Mouse (Mus musculus): ENCODE measurements around the gene Clcnkb.

Gene Clcnkb

DNA sequence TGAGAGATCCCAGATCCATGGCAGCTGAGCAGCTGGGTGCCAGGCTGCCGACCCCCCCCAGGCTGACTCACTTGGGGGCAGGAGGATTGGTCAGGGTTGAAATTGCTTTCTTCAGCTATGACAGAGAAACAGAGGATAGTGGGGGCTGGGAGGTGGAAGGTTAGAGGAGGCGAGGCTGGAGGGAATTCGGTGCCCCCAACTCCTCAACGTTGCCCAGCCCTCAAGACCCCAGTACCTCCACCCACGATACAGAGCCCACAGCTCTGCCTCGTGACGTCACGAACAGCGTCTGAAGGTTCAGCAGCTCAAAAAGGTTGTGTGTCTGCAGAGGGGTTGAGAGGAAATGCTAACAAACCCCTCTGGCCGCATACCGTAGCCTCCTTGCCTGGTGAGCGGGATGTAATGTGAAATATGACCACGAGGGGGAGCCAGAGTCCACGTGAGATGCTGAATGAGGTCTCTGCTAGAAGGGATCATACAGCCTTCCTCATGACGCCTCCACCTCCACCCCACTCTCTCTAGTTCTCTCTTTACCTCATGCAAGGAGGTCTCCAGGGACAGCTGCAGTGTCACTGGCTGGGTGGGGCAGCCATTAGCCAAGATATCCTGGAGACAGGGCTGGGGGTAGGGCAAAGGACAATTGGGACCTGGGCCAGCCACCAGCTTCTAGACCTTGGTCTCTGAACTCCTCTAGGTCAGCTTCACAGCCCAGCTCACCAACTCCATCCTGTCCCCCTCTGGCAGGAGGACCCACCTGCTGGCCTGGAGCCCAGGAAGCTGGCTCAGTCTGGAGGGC lies 11.1 kb downstream of the Clcnkb start:
- DNase-seq = peak; percentile 82 to 91

GRCm38 (mm10) chr4:141400171-141400570 lies 15.6 kb downstream of the Clcnkb start:
- peak; percentile 76 to 78 for DNase-seq

GRCm38 (mm10) chr4:141398545-141398944 lies 17.3 kb downstream of the Clcnkb start, which contains the start of gene Clcnka:
Gene Clcnka (minus strand): TSS chr4:141398724.
- peak; percentile 61 to 75 for DNase-seq

- no peak for DNase-seq
These were observed 18.0 kb downstream of the Clcnkb start for GRCm38 (mm10) chr4:141397861-141398260.

DNA sequence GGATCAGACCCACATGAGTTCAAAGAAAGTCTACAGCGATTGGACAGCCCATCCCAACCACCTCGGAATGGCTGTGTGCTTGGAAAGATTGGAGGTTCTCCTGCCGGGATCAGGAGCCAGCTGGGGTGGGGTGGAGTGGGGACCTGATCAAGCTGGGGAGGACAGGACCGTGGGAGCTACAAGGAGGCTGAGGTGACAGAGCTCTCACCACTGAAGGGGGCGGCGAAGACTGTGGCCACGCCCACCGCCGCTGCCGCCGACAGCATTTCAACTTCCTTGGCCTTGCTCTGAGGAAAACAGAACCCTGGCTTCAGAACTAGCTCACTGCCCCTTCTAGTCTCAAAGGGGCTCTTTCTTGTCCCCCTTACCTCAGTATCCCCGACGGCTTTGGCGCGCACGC lies 21.1 kb downstream of the Clcnkb start:
- DNase-seq = peak in 1 of 2 experiments; percentile 52

DNA sequence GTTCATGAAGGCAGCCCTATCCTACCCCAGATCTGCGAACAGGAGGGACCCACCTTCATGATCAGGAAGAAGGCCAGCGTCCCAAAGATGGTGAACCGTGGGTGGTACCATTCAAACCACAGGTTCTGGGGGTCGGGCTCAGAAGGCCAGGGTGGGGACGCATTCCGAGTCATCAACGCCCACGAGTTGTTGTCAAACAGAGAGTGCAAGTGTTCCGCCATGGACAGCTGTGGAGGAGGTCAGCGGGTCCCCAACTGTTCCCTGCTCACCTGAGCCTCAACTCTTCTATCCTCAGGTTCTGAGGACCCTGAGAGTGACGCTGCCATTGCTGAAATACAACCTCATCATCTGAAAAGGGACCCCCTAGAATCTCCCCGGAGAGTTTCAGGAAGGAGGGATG lies 24.5 kb downstream of the Clcnkb start:
- no peak for DNase-seq

DNA sequence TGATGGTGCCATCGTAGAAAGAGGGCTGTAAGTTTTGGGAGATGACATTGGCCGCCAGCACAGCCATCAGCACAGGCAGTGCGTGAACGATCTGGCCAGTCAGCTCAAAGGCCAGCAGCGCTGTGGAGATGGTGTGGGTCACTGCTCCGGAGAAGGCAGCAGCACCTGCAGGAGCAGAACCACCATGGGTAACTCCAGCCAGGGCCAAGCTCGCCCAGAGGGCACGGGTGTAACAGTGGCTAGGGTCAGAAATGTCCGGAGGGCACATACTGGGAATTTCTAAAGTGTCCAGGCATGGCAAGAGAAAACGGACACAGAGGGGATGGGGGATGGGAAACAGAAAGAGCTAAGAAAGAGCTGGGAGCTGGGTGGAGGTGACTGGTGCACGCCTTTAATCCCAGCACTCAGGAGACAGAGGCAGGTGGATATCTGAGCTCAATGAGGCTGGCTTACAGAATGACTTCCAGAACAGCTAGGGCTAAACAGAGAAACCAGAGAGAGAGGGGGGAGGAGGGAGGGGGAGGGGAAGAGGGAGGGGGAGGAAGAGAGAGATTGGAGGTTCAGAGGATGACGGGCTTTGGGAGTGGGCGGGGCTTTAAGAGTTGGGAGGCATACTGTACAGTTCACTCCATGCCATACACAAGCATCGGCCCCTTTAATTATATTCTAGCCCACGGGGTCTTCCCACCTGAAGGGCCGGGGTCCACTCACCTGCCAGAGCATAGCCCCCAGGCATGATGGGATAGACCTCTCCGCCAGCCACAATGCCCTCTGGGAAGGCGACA lies 26.3 kb downstream of the Clcnkb start:
- DNase-seq = peak in 1 of 2 experiments; percentile 23

DNA sequence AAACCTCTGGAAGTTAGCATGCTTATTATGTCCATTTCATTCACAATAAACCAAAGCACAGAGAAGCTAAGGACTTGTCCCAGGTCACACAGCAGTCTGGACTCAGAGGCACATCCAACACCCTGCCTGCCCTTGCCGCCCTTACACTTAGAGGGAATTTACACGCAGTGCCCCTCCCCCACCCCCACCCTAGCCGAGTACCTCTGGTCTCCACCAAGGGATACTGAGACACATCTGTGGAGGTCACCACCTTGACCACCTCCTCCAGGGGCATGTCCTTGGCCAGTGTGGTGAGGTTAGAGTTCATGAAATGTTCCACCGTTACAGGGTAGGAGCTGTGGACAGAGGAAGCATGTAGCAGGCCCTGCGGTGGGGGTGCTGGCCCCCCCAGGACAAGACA lies 27.9 kb downstream of the Clcnkb start:
- DNase-seq = no peak

DNA sequence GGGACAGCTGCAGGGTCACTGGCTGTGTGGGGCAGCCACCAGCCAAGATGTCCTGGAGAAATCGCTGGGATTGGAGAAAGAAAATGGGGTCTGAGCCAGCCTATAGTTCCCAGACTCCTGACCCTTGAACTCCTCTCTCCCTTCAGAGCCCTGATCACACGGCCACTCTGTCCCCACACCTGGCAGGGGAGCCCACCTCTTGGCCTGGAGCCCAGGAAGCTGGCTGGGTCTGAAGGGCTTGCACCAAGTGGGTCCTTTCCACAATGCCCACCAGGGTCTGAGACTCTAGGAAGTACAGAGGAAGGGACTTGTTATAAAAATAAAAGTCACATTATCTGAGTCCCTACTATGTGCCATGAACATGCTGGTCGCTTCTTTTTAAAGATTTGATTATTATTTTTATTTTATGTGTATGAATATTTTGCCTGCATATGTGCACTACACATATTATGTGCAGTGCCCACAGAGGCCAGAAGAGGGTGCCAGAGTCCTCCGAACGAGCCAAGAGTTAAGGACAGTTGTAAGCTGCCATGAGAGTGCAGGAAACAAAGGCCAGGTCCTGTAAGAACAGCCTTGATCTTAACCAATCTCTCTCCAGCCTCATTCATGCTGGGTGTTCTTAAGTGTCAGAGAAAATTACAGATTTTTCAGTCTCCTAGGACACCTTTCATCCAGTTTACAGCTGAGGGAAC lies 28.6 kb downstream of the Clcnkb start:
- DNase-seq = peak; percentile 83 to 92

- DNase-seq = no peak
These were observed 29.7 kb downstream of the Clcnkb start for GRCm38 (mm10) chr4:141386150-141386549.

- peak; percentile 55 to 74 for DNase-seq
These were observed 30.5 kb downstream of the Clcnkb start for GRCm38 (mm10) chr4:141385275-141385674.

- peak in 1 of 2 experiments; percentile 37 for DNase-seq
These were observed 33.4 kb downstream of the Clcnkb start for GRCm38 (mm10) chr4:141382406-141382805.

- no peak for DNase-seq
These were observed 36.1 kb downstream of the Clcnkb start for GRCm38 (mm10) chr4:141379674-141380073.

DNA sequence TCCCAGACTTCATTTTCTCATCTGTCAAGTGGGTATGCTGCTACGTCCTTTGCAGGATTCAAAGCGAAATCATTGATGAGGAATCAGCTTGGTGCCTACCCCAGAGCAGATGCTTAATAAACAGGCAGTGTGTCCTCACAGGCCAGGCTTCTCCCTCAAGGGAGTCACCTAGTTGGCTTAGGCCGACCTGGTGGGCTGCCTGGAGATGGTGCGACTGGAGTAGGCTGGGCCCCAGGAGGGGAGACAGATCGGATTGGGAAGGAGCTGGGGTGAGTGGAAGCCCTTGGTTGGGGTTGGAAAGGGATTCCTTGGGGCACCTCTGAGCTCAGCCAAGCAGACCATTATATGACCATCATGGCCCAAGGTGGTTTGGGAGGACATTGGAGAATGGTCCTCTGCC lies 43.4 kb downstream of the Clcnkb start:
- no peak for DNase-seq

DNA sequence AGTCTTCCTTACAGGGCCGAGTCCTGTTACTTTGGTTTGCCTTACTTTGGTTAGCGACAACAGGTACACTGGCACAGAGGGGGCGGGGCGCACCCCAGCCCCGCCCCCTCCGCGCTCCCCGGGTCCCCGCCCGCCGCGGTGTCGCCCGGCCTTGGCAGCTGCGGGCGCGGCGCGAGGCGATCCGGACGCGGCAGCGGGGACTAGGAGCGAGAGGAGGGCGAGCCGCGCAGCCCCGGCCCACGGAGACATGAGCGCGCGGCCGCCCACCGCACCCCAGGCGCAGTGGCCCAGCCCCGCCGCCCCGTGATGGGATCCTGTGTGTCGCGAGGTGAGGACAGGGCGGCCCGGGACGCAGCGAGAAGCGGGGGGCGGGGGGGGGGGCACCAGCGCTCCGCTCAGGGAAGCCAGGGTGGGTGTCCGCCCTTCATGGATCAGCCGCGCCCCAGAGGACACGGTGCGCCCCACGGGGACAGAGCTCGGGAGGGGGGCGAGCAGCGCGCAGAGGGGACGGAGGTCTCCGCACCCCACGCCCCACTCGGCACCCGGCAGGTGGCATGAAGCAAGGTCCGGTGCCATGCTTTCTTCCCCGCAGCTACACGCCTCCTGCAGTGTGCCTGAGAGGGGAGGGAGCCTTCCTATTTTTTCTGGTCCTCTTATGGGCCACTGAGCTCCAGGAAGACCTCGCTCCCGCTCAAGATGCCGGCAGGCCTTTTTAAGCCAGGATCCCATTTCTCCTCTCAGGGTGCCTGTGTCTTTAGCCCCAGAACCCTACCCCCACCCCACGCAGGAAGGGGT lies 47.6 kb downstream of the Clcnkb start, which contains the start of gene Fam131c:
TSS of gene Fam131c (plus strand) at position 224 of the 795 bp plus-strand sequence.
- peak; percentile 46 to 81 for DNase-seq

GRCm38 (mm10) chr4:141365876-141366275 lies 49.9 kb downstream of the Clcnkb start:
- no peak for DNase-seq

DNA sequence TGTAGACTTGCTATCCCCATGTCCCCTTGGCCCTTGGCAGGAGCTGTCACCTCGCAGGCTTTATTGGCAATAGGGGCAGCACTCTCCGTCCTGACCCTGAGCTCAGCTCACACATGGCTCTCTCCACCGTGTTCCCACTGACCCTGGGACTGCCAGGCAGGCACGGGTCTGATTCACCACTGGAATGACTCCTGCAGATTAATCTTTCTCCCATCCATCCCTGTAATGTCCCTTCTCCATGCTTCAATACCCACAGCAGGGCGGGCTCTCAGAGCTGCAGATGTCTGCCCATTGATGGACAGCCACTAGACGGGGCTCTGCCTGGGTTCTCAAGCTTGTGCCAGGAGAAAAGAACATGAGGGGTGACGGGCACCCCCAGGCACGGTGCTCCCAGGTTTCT lies 50.7 kb downstream of the Clcnkb start:
- peak; percentile 61 to 72 for DNase-seq

GRCm38 (mm10) chr4:141362937-141363548 lies 52.8 kb downstream of the Clcnkb start:
- DNase-seq = peak; percentile 85 to 93

- peak; percentile 35 to 67 for DNase-seq
These were observed 55.0 kb downstream of the Clcnkb start for GRCm38 (mm10) chr4:141360846-141361245.

DNA sequence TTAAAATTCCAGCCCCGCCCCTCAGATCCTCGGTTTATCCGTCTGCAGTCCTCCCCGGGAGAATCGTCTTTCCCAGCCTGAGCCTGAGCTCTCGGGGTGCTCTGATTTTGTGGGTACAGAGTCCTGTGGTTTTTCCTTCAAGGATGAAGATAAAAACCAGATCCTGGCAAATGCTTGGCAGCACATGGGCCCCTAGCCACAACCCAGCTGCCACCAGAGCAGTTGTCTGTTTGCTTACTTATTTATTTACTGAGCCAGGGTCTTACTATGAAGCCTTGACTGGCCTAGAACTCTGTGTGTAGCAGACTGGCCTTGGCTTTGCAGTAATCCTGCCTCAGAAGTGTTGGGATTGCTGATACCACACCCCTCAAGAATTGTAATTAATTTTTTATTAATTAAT lies 56.6 kb downstream of the Clcnkb start:
- no peak for DNase-seq

DNA sequence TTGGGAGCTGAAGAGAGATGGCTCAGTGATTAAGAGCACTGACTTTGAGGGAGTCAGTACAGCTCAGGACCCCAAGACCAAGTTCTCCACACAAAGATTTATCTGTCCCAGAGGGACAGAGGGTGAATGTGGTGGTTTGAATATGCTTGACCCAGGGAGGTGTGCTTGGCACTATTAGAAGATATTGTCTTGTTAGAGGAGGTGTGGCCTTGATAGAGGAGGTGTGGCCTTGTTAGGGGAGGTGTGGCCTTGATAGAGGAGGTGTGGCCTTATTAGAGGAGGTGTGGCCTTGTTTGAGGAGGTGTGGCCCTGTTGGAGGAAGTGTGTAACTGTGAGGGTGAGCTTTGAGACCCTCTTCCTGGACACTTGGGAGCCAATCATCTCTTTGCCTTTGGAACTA lies 58.0 kb downstream of the Clcnkb start:
- DNase-seq = no peak
